Mouse (Mus musculus): ENCODE measurements around the gene Mob3b.
A peak's percentile ranks its signal among the peaks of the same experiment; 100 is the strongest.

Gene Mob3b

DNA sequence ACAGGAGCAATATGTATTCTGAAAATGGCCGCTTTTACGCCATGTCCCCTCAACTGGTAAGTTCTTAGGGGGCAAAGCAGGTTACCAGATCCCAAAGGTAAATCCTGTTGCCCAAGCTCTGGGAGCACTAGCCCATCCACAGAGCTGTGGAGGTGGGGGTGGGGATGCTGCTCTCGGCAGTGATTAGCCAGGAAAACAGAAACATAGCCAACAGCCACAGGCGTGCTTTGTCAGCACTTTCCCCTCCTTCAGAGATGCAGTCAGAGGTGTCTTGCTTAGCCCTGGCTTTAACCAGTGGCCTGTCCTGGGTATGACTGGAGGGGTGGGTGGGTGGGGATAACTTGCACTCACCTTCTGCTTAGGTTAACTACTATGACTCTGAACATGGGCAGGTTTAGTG, 91.1 kb downstream of the Mob3b start:
- no peak for DNase-seq (ENCODE audit: extremely low spot score, low spot score)

DNA sequence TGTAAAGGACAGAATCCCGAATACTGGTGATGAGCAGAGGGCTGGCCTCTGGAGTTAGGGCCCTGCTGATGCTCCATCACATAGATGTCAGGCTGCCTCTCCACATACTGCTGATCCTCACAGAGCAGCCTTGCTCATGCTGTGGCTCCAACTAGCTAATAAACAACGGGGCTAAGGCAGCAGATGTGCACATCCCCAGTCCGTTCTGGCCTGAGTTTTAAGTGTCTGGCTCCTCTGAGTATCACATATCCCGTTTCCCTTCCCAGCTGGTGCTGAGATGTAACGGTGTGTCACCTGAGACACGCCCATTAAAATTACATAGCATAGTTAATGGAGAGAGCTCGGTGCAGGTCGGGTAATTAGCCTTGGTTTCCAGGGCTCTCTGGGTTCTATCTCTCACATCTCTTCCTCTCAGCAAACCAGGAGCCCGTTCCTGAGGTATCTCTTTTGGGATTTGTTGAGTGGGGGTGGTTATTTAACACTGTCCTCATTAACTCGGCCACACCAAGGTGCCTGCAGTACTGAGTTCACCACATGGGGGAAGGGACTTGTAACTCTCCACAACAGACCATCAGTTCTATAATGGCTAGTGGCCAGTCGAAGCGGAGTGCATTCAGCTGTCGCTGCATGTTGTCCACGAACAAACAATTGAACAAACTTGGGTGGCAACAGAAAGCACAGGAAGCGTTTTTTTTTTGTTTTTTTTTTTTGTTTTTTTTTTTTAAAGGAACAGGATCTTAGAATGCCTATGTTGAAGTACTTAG, 92.0 kb downstream of the Mob3b start:
- no peak for DNase-seq (ENCODE audit: extremely low spot score, low spot score)

DNA sequence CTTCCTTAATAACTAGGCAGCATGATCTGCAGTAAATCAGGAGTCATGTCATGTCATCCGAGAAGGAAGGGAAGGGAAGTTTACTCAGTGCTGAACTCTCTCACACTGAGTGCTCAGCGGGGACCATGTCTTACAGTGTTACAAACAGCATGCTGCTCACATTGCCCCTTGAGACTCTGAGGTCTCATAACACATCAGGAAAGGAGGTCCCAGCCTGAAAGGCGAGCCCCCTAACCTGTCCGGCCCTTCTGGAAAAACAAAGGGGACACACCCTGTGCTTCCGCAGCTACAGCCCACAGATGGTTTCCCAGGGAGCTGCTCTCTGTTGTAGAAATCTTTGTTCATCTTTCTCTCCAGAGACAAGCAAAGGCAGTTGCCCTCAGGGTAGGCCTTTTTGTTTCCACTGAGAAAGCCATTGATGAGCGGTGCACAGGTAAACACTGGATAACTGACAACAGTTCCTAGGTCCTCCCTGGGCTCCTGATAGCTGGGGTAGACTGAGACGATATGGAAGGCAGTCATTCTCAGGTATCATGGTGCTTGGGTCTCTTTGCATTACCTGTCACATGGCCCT, 94.1 kb downstream of the Mob3b start:
- no peak for DNase-seq (ENCODE audit: extremely low spot score, low spot score)

DNA sequence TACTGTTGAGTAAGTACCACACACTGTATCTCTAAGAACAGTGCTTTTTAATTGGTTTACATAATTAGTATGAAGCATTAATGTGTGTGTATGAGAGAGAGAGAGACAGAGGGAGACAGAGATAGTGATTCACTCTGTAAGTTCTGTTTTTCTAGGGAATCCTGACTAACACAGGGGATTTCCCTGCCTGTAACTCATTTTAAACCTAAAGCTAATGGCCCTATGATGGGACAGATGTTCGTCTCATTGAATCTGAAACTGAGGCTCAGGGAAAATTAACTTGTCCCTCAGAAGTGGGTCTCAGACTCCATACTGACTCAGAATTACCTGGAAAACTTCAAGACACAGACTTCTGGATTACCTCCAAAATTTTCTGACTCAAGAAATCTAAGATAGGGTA, 96.3 kb downstream of the Mob3b start:
- no peak for DNase-seq (ENCODE audit: extremely low spot score, low spot score)

DNA sequence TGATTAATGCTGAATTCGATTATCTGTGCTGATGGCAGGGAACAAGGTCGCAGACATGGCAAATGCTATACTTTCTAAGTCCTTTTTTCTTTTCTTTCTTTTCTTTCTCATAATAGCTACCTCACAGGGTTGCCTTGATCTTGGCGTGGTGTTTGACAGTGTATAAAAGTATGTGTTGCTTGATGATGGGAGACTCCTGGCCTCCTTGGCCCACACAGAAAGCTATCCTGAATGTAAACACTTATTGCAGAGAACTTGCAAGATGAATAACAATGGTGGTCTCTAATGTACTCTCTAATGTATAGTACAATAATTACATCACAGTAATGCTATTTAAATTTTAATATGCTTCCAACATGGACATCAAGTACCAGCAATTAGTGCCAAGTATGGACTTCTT, 96.9 kb downstream of the Mob3b start:
- no peak for DNase-seq (ENCODE audit: extremely low spot score, low spot score)

DNA sequence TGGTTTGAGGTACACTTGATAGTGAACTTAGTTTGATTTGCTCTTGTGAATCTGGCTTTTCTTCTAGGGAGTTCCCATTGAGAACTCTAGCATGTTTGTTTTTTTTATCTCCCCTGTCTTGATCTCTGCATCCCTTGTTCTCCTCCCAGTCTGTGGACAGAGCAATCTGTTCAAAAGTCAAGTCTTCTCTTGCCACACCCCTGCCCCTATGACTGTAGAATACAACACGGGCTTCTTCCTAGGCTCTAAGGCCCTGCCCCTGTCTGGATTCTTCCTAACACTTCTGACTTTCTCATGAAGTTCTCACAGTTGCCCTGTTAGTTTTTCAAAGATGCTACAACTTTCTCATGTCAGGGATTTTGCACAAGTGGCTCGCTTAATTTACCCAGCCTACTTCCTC, 102.9 kb downstream of the Mob3b start:
- no peak for DNase-seq (ENCODE audit: extremely low spot score, low spot score)

DNA sequence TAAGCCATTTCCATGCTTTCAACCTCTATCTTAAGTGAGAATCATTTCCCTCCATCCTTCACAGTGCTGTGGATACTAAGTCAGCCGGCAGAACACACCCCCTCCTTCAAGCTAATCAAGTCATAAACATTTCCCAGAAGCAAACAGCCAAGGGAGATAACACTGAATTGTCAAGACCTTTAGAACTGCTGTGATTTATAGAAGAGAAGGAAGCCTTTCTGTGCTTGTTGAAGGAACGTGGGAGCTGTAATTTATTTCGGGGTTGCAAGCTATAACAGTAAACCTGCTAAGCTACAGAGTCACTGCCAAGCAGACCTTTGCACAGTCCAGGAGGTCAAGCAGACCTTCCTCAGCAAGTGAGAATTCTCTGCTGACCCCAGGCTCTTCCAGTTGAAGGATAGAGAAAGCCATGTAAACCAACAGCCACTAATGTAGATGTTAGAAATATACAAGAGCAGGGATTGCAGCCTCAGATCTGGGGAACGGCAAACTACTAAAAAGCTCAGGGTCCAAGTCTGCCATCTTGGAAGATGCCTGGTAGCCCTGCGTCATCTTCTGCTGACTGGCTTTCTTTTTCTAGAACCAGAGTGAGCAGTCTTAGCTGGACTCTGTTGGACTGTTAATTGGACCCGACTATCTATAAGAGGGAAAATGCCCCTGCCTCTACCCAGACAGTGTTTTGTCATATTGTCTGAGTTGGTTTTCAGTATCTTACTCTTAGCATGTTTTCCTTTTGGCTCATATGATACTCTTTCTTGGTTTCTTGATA, 104.9 kb downstream of the Mob3b start:
- DNase-seq (ENCODE audit: extremely low spot score, low spot score), result no peak

DNA sequence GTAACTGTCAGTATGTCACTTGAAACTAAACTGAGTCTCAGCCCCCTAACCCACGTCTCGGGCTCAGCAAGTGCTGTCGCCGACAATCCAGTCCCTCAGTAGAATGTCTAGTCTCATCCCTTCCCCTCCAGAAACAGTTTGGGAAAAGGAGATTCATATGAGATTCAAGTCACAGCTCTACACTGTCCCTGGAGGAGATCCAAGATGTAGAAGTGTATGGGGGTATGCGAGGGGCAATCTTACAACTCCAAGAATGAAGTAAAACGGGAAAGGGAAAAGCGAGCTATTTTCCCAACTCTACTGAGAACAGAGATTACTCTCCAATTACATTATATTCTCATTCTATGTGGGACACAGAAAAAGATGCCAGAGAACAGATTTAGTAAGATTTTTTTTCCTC, 106.1 kb downstream of the Mob3b start:
- DNase-seq (ENCODE audit: extremely low spot score, low spot score), result no peak

DNA sequence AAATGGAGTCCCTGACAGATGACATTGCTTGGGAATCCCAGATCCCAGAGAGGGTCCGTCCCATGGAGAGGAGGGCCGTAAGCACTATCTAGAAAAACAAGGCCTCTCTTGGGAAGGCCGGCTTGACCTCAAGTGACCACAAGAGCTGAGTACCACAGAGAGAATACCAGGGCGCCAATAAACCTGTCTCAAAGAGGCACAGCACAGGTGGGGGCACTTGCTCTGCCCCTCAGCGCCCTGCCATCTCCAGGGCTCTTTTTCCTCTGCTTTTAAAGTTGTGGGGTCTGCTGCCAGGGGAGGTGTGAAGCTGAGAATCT, 107.6 kb downstream of the Mob3b start:
- no peak for DNase-seq (ENCODE audit: extremely low spot score, low spot score)

DNA sequence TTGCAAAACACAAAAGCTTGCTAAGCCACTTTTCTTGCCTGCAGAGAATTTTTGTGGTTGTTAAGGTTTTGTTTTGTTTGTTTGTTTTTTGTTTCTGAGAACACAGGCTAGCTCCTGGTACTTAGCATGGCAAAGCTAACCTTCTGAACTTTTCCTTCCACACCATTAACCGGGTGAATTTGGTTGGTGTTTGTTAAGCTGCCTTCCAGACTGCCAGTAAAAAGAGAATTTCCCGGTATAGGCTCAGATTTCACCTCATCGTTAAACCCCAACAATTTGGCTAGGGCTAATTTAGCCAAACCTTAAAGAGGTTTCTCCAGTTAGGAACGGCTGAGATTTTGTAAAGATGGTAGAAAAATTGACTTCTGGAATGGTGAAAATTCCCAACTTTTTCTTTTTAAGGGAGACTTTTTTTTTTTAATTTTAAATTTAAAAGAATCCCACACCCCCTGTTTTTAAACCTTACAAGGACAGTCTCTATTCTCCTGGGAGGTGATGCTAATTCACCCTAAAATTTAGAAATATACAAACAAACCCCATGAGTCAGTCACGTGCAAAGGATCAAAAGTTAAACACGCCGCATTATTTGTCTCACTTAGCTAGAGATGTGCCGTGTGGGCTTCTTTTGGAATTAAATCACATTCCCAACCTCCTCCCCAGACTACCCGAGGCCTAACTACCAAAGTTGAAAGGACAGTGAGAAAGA, 108.1 kb downstream of the Mob3b start:
- no peak for DNase-seq (ENCODE audit: extremely low spot score, low spot score)

DNA sequence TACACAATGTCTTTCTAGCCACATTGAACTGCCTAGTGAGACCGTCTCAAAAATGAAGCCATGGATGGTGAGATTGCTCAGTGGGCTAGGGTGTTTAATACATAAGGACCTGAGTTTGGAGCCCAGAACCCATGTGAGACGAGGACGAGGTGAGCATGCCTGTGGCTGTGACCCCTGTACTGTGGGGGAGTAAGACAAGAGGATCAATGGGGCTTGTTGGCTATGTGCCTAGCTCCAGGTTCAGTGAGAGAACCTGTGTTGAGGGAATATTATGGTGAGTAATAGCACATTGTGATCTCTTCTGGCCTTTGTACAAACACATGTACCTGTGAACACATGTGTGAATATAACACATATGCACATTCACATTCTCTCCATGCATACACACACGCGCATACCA, 116.4 kb downstream of the Mob3b start:
- no peak for DNase-seq (ENCODE audit: extremely low spot score, low spot score)

DNA sequence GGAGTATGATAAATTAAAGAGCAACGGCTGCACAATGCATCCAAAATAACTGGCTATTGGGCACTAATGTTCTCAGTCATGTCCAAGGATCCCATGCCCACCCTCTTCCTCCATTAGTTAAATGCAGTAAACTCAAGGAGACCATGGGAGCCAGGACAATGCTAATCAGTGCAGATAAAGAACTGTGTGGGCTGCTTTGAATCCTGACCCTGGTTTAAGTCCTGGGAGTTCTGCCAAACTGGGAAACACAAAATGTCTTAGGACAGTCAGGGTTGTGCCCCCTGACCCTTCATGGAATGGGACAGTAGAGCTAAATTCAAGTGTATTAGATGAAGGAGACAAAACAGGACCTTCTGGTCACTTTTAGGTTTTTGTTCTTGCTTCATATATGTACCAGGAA, 117.0 kb downstream of the Mob3b start:
- DNase-seq (ENCODE audit: extremely low spot score, low spot score), result no peak

DNA sequence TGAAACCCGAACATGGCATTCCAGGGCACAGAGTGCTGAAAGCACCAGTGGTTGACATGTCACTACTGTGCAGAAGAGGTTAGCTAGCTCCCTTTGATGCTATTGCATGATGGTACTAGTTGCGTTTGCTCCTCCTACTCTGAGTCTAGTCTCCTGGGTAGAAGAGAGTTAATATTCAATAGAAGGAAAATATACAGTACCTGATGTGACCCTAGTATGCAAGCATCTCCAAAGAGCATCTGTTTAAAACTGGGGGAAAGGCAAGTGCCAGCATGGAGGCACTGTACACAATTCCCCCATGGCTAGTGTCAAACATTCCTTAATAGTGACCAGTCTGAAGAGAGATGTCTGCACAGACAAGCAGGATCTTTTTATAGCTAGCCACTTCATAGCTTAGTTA, 119.5 kb downstream of the Mob3b start:
- DNase-seq (ENCODE audit: extremely low spot score, low spot score), result no peak

DNA sequence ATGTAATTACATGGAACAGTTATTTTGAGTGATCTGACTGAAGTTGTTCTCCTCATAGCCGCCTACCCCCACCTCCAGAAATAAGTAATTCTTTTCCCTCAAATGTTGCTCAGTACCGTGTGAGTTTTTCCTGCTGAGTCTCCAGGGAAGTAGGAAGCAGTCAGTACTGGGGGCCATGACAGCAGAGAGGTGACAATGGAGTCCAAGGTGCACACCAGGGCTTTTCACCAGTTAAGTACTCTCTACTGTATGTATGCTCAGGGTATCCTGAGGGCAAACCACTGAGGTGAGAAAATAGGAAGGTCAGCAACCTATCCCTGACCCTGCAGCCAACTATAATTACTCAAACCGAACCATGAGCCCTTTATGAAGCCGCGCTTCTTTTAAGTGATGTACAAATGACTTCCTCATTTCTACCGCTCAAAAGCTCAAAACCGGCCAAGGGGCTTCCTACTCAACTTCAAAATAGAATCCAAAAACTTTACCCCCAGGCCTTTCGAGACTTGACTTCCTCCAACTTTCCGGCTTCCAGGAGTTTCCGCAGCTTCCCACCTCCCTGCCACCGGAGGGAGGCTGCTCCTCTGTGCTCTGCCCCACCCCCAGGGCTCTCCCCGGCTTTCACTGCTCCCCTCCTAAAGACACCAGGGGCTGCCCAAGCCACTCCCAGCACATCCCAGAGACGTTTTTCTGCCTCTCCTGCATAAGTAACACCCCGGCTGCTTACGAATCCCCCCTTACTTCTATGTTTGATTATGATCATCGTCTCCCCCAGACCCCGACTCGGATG, 122.6 kb downstream of the Mob3b start:
- DNase-seq (ENCODE audit: extremely low spot score, low spot score), result no peak

DNA sequence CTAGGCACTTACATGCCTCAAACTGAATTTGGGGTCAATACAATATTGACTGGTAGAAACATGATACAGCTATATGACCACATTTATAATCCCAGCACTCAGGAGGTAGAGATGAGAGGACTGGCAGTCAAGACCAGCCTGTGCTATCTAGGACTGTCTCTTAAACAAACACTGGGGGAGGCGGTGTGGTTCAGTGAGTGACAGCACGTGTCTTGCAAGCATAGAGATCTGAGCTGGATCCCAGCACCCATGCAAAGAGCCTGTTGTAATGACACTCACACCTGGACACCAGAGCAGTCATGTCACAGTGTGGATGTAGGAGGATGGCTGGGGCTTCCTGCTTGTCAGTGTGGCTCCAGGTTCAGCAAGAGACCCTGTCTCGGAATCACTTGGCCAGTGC, 124.5 kb downstream of the Mob3b start:
- DNase-seq (ENCODE audit: extremely low spot score, low spot score), result no peak

DNA sequence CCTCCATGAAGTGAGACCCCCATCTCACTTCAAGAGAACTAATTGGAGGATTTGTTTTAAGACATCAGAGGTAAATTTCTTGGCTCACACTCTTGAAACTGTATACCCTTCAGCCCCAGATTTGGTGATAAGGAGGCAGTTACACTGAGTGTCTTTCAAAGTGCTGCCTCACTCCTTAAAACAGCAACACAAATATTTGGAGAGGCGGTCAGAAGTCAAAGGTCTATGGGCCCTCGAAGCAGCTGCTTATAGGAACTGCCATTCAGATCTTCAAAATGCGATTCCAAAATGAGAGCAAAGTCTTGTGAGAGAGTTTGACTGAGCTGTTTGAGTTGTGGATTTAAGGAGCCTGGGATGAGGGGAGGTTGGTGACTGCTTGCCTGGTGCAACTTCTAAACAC, 125.7 kb downstream of the Mob3b start:
- no peak for DNase-seq (ENCODE audit: extremely low spot score, low spot score)

DNA sequence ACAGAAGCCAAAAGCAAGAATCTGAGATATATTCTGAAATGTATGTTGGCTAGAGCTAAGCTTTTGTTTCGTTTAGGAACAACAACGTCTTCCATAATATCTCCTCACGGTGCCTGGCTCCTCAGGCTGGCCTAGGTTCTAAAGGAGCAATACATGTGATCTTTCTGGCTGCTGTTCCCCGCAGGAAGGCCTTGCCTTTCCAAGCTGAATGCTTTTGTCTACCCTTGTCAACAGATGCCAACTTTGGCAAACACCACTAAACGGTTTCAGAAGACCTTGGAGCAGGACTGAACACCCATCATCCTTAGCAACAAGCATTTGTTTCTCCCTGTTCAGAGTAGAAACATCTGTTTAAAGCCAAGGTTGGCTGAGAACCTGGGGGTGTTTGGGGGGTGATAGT, 126.1 kb downstream of the Mob3b start:
- DNase-seq (ENCODE audit: extremely low spot score, low spot score), result no peak

DNA sequence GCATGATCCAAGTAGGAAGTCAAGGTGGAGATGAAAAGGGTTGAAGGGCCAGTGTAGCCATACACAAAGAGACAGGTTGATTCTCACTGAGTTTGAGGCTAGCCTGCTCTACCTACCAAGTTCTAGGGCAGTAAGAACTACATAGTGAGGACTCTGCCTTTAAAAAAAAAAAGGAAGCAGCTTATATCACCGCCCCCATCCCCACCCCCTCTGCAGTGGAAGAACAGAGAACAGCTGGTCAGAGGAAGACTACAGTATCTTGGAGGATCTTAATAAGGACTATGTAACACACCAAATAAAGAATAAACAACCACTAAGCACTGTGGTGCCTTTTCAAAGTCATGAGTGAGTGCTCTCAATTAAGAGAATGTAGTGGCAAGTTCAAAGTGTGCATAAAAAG, 138.9 kb downstream of the Mob3b start:
- no peak for DNase-seq (ENCODE audit: extremely low spot score, low spot score)

DNA sequence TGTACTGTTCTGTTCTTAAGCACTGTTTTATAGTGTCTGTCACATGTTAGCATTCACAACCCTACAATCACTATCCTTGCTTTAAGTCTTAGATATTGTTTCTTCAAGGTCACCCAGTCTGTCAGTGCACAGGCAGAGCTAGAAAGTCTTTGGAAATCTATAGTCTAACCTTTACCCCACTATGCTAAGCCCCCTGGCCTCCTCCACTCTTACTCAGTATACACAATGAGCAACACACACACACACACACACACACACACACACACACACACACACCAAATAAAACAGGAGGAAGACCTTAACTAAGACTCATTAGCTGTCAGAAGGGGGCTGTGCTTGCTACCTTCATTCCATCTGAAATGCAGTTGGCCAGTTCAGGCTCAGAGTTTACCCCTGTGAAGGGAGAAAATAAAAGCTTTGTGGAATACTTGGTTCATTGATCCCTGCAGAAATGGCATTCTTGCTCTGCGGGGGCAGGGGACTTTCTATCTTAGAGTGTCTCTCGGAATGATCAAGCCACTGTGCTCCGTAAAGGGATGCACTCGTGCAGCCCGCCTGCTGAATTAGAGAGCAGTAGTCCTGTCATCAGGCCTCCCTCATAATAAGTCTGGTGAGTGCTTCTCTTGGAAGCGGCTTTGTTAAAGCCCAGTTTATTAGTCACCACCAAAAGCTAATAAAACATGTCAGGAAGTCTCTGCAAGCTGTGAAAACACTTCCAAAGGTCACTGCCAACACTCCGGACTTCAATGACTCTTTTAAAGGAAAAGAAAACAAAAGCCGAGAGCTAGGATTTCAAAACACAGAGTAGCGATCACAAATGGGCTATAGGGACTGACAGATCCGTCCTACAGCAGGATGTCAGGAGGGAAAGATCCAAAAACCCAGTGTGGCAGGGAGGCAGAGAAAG, 144.6 kb downstream of the Mob3b start:
- DNase-seq (ENCODE audit: extremely low spot score, low spot score), result peak; percentile 34

DNA sequence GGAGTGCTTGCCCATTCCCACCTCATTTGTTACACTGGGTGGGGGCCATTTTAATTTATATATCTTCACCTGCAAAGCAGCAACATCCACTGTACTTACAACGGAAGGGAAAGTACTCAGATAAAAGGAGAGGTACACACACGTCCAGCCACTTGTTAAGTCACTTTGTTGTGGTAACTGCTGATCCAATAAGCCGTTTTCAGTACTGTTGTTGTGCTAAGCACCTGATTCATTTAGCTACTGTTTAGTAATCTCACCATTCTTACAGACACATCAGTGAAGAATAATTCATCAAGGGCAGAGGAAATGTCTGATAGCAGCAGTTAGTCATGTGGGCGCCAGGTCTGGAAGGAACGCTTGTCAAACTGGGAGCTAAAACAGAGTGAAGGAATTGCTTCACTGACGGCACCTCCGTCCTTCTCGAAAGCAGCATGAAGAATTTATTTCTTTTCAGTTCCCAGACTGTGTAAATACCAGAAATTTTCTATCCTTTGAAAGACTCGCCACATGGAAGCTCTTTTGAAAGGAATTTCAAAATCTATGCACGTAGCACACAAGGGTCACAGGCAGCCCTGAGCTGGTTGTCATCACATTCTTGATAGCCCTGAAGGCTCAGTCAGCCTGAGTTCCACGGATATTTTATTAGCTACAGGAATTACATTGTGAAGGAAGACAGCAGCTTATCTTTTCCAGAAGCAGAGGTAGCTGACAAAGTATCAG, 150.6 kb downstream of the Mob3b start:
- DNase-seq (ENCODE audit: extremely low spot score, low spot score), result no peak

Measured in neural tube, embryonic 10.5 days (tissue).